Mouse (Mus musculus): ENCODE data around the gene Snapc1. TPM values are rescaled to one million over a fixed set of nuclear protein-coding genes. Genes with fewer than 3 reads are reported as not detected.

The Snapc1 gene
- total and polyA plus RNA-seq, 3 experiments = 12.3 to 14.3 (median 12.3) TPM

- Histone ChIP-seq H3K36me3 (replicated peaks) (peaks cover 84% of the 10 kb centered on the region), H3K27me3 (ENCODE audit: insufficient read depth, low read length) (no peaks in the 10 kb centered on the region), H3K4me1 (ENCODE audit: insufficient read depth, low read depth, low read length) (no peaks in the 10 kb centered on the region), H3K4me3 (ENCODE audit: low read depth, low read length) (no peak overlapping the region), H3K9me3 (replicated peaks) (no peaks in the 10 kb centered on the region)
- DNase-seq (ENCODE audit: low spot score) (no peak), ATAC-seq (ENCODE audit: extremely low read depth, insufficient number of reproducible peaks, low FRiP score, poor library complexity, severe bottlenecking) (no peak)
- TF ChIP-seq CTCF (IDR thresholded peaks at IDR 0.05; ENCODE audit: low read depth, low read length) (no peak), GATA1 (IDR thresholded peaks at IDR 0.05; ENCODE audit: borderline replicate concordance, low read length) (no peak), TAL1 (conservative IDR thresholded peaks at IDR 0.05; ENCODE audit: low read depth, low read length) (no peak), POLR2AphosphoS5 (IDR thresholded peaks at IDR 0.05; ENCODE audit: insufficient replicate concordance, low read depth, low read length) (no peak), GATA2 (IDR thresholded peaks at IDR 0.05; ENCODE audit: borderline replicate concordance, low read depth, low read length) (no peak)
These were observed 24.7 kb upstream of the Snapc1 start for GRCm38 (mm10) chr12:73939542-73939941.

- DNase-seq (ENCODE audit: low spot score) (no peak), ATAC-seq (ENCODE audit: extremely low read depth, insufficient number of reproducible peaks, low FRiP score, poor library complexity, severe bottlenecking) (no peak)
- Histone ChIP-seq H3K36me3 (replicated peaks) (peaks cover 39% of the 10 kb centered on the region), H3K4me1 (ENCODE audit: insufficient read depth, low read depth, low read length) (no peaks in the 10 kb centered on the region), H3K27me3 (ENCODE audit: insufficient read depth, low read length) (peaks cover 2% of the 10 kb centered on the region; the same call in 1 of the 2 replicates), H3K9me3 (replicated peaks) (peaks cover 3% of the 10 kb centered on the region), H3K4me3 (ENCODE audit: low read depth, low read length) (no peak overlapping the region)
- TF ChIP-seq GATA1 (IDR thresholded peaks at IDR 0.05; ENCODE audit: borderline replicate concordance, low read length) (no peak), GATA2 (IDR thresholded peaks at IDR 0.05; ENCODE audit: borderline replicate concordance, low read depth, low read length) (no peak), TAL1 (conservative IDR thresholded peaks at IDR 0.05; ENCODE audit: low read depth, low read length) (no peak), POLR2AphosphoS5 (IDR thresholded peaks at IDR 0.05; ENCODE audit: insufficient replicate concordance, low read depth, low read length) (no peak), CTCF (IDR thresholded peaks at IDR 0.05; ENCODE audit: low read depth, low read length) (no peak)
These were observed 15.9 kb upstream of the Snapc1 start for GRCm38 (mm10) chr12:73948415-73948814.

- H3K36me3 ChIP-seq (replicated peaks) = peaks cover 31% of the 10 kb centered on the region
- peaks cover 4% of the 10 kb centered on the region for H3K27me3 ChIP-seq (ENCODE audit: insufficient read depth, low read length)
- H3K4me3 ChIP-seq (ENCODE audit: low read depth, low read length) = 0 out of 2 replicates have a peak overlapping the region, but pooled peaks have one; percentile 21
- 0 out of 2 replicates have a peak, but pooled peaks cover 2% of the 10 kb centered on the region for H3K4me1 ChIP-seq (ENCODE audit: insufficient read depth, low read depth, low read length)
- ATAC-seq (ENCODE audit: extremely low read depth, insufficient number of reproducible peaks, low FRiP score, poor library complexity, severe bottlenecking) = no peak
- no peak for DNase-seq (ENCODE audit: low spot score)
- H3K9me3 ChIP-seq (replicated peaks) = peaks cover 3% of the 10 kb centered on the region
- TF ChIP-seq TAL1 (conservative IDR thresholded peaks at IDR 0.05; ENCODE audit: low read depth, low read length) (no peak), GATA2 (IDR thresholded peaks at IDR 0.05; ENCODE audit: borderline replicate concordance, low read depth, low read length) (no peak), CTCF (IDR thresholded peaks at IDR 0.05; ENCODE audit: low read depth, low read length) (no peak), POLR2AphosphoS5 (IDR thresholded peaks at IDR 0.05; ENCODE audit: insufficient replicate concordance, low read depth, low read length) (no peak), GATA1 (IDR thresholded peaks at IDR 0.05; ENCODE audit: borderline replicate concordance, low read length) (no peak)
These were observed 14.8 kb upstream of the Snapc1 start for GRCm38 (mm10) chr12:73949318-73950058.

- TF ChIP-seq GATA1 (IDR thresholded peaks at IDR 0.05; ENCODE audit: borderline replicate concordance, low read length) = no peak
- no peak for TF ChIP-seq CTCF (IDR thresholded peaks at IDR 0.05; ENCODE audit: low read depth, low read length)
- no peak for TF ChIP-seq TAL1 (conservative IDR thresholded peaks at IDR 0.05; ENCODE audit: low read depth, low read length)
- no peak for TF ChIP-seq GATA2 (IDR thresholded peaks at IDR 0.05; ENCODE audit: borderline replicate concordance, low read depth, low read length)
- no peak for TF ChIP-seq POLR2AphosphoS5 (IDR thresholded peaks at IDR 0.05; ENCODE audit: insufficient replicate concordance, low read depth, low read length)
- Histone ChIP-seq H3K36me3 (replicated peaks) (peaks cover 17% of the 10 kb centered on the region), H3K4me1 (ENCODE audit: insufficient read depth, low read depth, low read length) (0 out of 2 replicates have a peak, but pooled peaks cover 3% of the 10 kb centered on the region), H3K4me3 (ENCODE audit: low read depth, low read length) (no peak overlapping the region), H3K27me3 (ENCODE audit: insufficient read depth, low read length) (peaks cover 23% of the 10 kb centered on the region), H3K9me3 (replicated peaks) (peaks cover 3% of the 10 kb centered on the region)
- DNase-seq (ENCODE audit: low spot score) (no peak), ATAC-seq (ENCODE audit: extremely low read depth, insufficient number of reproducible peaks, low FRiP score, poor library complexity, severe bottlenecking) (no peak)
These were observed 11.4 kb upstream of the Snapc1 start for GRCm38 (mm10) chr12:73952879-73953278.

GRCm38 (mm10) chr12:73953420-73954186 is 10.7 kb upstream of the Snapc1 start:
- no peak overlapping the region for H3K4me3 ChIP-seq (ENCODE audit: low read depth, low read length)
- no peak for ATAC-seq (ENCODE audit: extremely low read depth, insufficient number of reproducible peaks, low FRiP score, poor library complexity, severe bottlenecking)
- H3K4me1 ChIP-seq (ENCODE audit: insufficient read depth, low read depth, low read length) = 0 out of 2 replicates have a peak, but pooled peaks cover 3% of the 10 kb centered on the region
- TF ChIP-seq CTCF (IDR thresholded peaks at IDR 0.05; ENCODE audit: low read depth, low read length) = no peak
- no peak for TF ChIP-seq POLR2AphosphoS5 (IDR thresholded peaks at IDR 0.05; ENCODE audit: insufficient replicate concordance, low read depth, low read length)
- TF ChIP-seq GATA2 (IDR thresholded peaks at IDR 0.05; ENCODE audit: borderline replicate concordance, low read depth, low read length) = no peak
- TF ChIP-seq GATA1 (IDR thresholded peaks at IDR 0.05; ENCODE audit: borderline replicate concordance, low read length) = no peak
- no peak for TF ChIP-seq TAL1 (conservative IDR thresholded peaks at IDR 0.05; ENCODE audit: low read depth, low read length)
- DNase-seq (ENCODE audit: low spot score) = no peak
- H3K36me3 ChIP-seq (replicated peaks) = peaks cover 12% of the 10 kb centered on the region
- peaks cover 26% of the 10 kb centered on the region for H3K27me3 ChIP-seq (ENCODE audit: insufficient read depth, low read length)
- peaks cover 3% of the 10 kb centered on the region for H3K9me3 ChIP-seq (replicated peaks)

GRCm38 (mm10) chr12:73954785-73955184 is 9.5 kb upstream of the Snapc1 start:
- Histone ChIP-seq H3K9me3 (replicated peaks) (peaks cover under 1% of the 10 kb centered on the region), H3K4me1 (ENCODE audit: insufficient read depth, low read depth, low read length) (0 out of 2 replicates have a peak, but pooled peaks cover 3% of the 10 kb centered on the region), H3K4me3 (ENCODE audit: low read depth, low read length) (no peak overlapping the region), H3K36me3 (replicated peaks) (peaks cover 1% of the 10 kb centered on the region), H3K27me3 (ENCODE audit: insufficient read depth, low read length) (peaks cover 26% of the 10 kb centered on the region)
- DNase-seq (ENCODE audit: low spot score) (no peak), ATAC-seq (ENCODE audit: extremely low read depth, insufficient number of reproducible peaks, low FRiP score, poor library complexity, severe bottlenecking) (no peak)
- TF ChIP-seq CTCF (IDR thresholded peaks at IDR 0.05; ENCODE audit: low read depth, low read length) (no peak), TAL1 (conservative IDR thresholded peaks at IDR 0.05; ENCODE audit: low read depth, low read length) (no peak), POLR2AphosphoS5 (IDR thresholded peaks at IDR 0.05; ENCODE audit: insufficient replicate concordance, low read depth, low read length) (no peak), GATA2 (IDR thresholded peaks at IDR 0.05; ENCODE audit: borderline replicate concordance, low read depth, low read length) (no peak), GATA1 (IDR thresholded peaks at IDR 0.05; ENCODE audit: borderline replicate concordance, low read length) (no peak)

Data from G1E (cell line).